Mouse (Mus musculus) intestine, postnatal 0 days (tissue): ENCODE results near the gene Igfbp6. TPM values are rescaled to one million over a fixed set of nuclear protein-coding genes. Genes with fewer than 3 reads are reported as not detected.

ENCODE experiments used
- ATAC-seq: fragments of 200-750 bp; cut with Nextera tagmentation; 2 replicates; pipeline ENCODE4 v1.8.0; 2017; ENCODE audit warnings: mild to moderate bottlenecking, moderate TSS enrichment, moderate library complexity
- H3K27ac ChIP-seq: fragments of 300-500 bp; sonication (generic); 2 replicates; pipeline ENCODE4 v1.5.1; 2014; ENCODE audit warnings: mild to moderate bottlenecking, low read depth, low read length, moderate library complexity
- H3K27me3 ChIP-seq: fragments of 300-500 bp; sonication (generic); replicated peaks from 2 replicates; pipeline ENCODE4 v1.6.1; 2014; ENCODE audit warnings: low read length, mixed read lengths; ENCODE audit not compliant: control insufficient read depth, insufficient read depth
- H3K36me3 ChIP-seq: fragments of 300-500 bp; sonication (generic); 2 replicates; pipeline ENCODE4 v1.6.1; 2014; ENCODE audit warnings: mild to moderate bottlenecking, moderate library complexity; ENCODE audit not compliant: control insufficient read depth, insufficient read depth
- H3K4me1 ChIP-seq: fragments of 300-500 bp; sonication (generic); replicated peaks from 2 replicates; pipeline ENCODE4 v1.6.1; 2014; ENCODE audit warnings: antibody characterized with exemption, low read length, mixed read lengths; ENCODE audit not compliant: control insufficient read depth, insufficient read depth
- H3K4me2 ChIP-seq: fragments of 300-500 bp; sonication (generic); replicated peaks from 2 replicates; pipeline ENCODE4 v1.6.1; 2014; ENCODE audit warnings: low read depth, mild to moderate bottlenecking, moderate library complexity
- H3K4me3 ChIP-seq: fragments of 300-500 bp; sonication (generic); 2 replicates; pipeline ENCODE4 v1.5.1; 2014; ENCODE audit warnings: low read depth, low read length
- H3K9ac ChIP-seq: fragments of 300-500 bp; sonication (generic); 2 replicates; pipeline ENCODE4 v1.6.1; 2014; ENCODE audit warnings: mild to moderate bottlenecking, low read depth, low read length
- H3K9me3 ChIP-seq: fragments of 300-500 bp; sonication (generic); 2 replicates; pipeline ENCODE4 v1.6.1; 2016; ENCODE audit warnings: mixed run types; ENCODE audit not compliant: control insufficient read depth
- CTCF ChIP-seq: sonication (generic); IDR thresholded peaks from 2 replicates; pipeline ENCODE4 v1.5.1; 2016; ENCODE audit warnings: low read depth, mild to moderate bottlenecking, control low read depth, antibody characterized with exemption, moderate library complexity
- WGBS: fragments of 180-500 bp; shearing (Covaris S2); extraction: QIAGEN DNeasy Blood & Tissue Kit; methylation state at CpG from one replicate; pipeline ENCODE4 v1.1.7; 2014; 5-methylcytosine and 5-hydroxymethylcytosine counted together
- polyA plus RNA-seq: library from polyadenylated mRNA; unstranded; fragments of >200 nt; fragmentation: Nextera tagmentation; extraction: Ambion mirVana; gene quantifications from 2 replicates; pipeline ENCODE4 v1.2.1, GENCODE M21; 2015

The Igfbp6 gene
- polyA plus RNA-seq, 1 experiment from 2014 or later, result 27.8 TPM

GRCm38 (mm10) chr15:102135522-102136128, 8.5 kb upstream of the Igfbp6 start:
- peak overlapping the region; percentile 86 for H3K4me2 ChIP-seq
- ATAC-seq, result peak; percentile 67
- H3K27me3 ChIP-seq, result no peaks in the 10 kb centered on the region
- H3K36me3 ChIP-seq, result peaks cover 24% of the 10 kb centered on the region
- no peak overlapping the region; the same call in 1 of the 2 replicates for H3K27ac ChIP-seq
- no peaks in the 10 kb centered on the region for H3K9me3 ChIP-seq
- TF ChIP-seq CTCF, result no peak
- 2% methylated on average over 30 of the region's 35 CpGs for WGBS
- H3K4me1 ChIP-seq, result no peaks in the 10 kb centered on the region
- peak overlapping the region; percentile 87 for H3K4me3 ChIP-seq
- peak overlapping the region; percentile 68 for H3K9ac ChIP-seq

- no peak within 1 kb of the TSS; the same call in 1 of the 2 replicates for H3K27ac ChIP-seq
- under 1% methylated on average over 50 of the region's 50 CpGs for WGBS
- no peak for TF ChIP-seq CTCF
These were observed 7.9 kb upstream of the Igfbp6 start, which contains the start of gene Spryd3 for GRCm38 (mm10) chr15:102136129-102136758. TSS of gene Spryd3 (minus strand) at chr15:102136234.

GRCm38 (mm10) chr15:102141120-102141519, 3.0 kb upstream of the Igfbp6 start:
- Histone ChIP-seq H3K9ac (no peak overlapping the region), H3K4me3 (no peak overlapping the region), H3K9me3 (no peaks in the 10 kb centered on the region), H3K4me1 (no peaks in the 10 kb centered on the region), H3K4me2 (no peak overlapping the region), H3K27me3 (0 out of 2 replicates have a peak, but pooled peaks cover 6% of the 10 kb centered on the region), H3K36me3 (no peaks in the 10 kb centered on the region; the same call in 1 of the 2 replicates), H3K27ac (no peak overlapping the region)
- ATAC-seq, result no peak
- WGBS, result 91% methylated on average over 5 of the region's 5 CpGs
- no peak for TF ChIP-seq CTCF

More at GRCm38 (mm10) chr15:102136129-102136758, 7.9 kb upstream of the Igfbp6 start, which contains the start of gene Spryd3:
- no peaks in the 10 kb centered on the region for H3K9me3 ChIP-seq
- no peaks in the 10 kb centered on the region for H3K4me1 ChIP-seq
- H3K9ac ChIP-seq, result peak within 1 kb of the TSS; percentile 68
- no peaks in the 10 kb centered on the region for H3K27me3 ChIP-seq
- H3K4me3 ChIP-seq, result peak within 1 kb of the TSS; percentile 87
- peaks cover 18% of the 10 kb centered on the region for H3K36me3 ChIP-seq
- peak within 1 kb of the TSS; percentile 86 for H3K4me2 ChIP-seq
- ATAC-seq, result peak; percentile 99

- H3K27me3 ChIP-seq, result 0 out of 2 replicates have a peak, but pooled peaks cover 6% of the 10 kb centered on the region
- no peak overlapping the region for H3K4me2 ChIP-seq
- TF ChIP-seq CTCF, result no peak
- no peak overlapping the region for H3K27ac ChIP-seq
- no peaks in the 10 kb centered on the region; the same call in 1 of the 2 replicates for H3K36me3 ChIP-seq
- no peak for ATAC-seq
- H3K4me1 ChIP-seq, result no peaks in the 10 kb centered on the region
- H3K4me3 ChIP-seq, result no peak overlapping the region
- 52% methylated on average over 23 of the region's 23 CpGs for WGBS
- no peaks in the 10 kb centered on the region for H3K9me3 ChIP-seq
- H3K9ac ChIP-seq, result no peak overlapping the region
These were observed 949 bp upstream of the Igfbp6 start for GRCm38 (mm10) chr15:102142914-102143912.

GRCm38 (mm10) chr15:102144726-102145125, 564 bp downstream of the Igfbp6 start:
- no peaks in the 10 kb centered on the region; the same call in 1 of the 2 replicates for H3K36me3 ChIP-seq
- H3K9ac ChIP-seq, result no peak overlapping the region
- H3K4me2 ChIP-seq, result peak overlapping the region; percentile 28
- no peak overlapping the region for H3K27ac ChIP-seq
- H3K9me3 ChIP-seq, result no peaks in the 10 kb centered on the region
- ATAC-seq, result no peak
- 26% methylated on average over 19 of the region's 19 CpGs for WGBS
- no peak overlapping the region for H3K4me3 ChIP-seq
- H3K27me3 ChIP-seq, result 0 out of 2 replicates have a peak, but pooled peaks cover 6% of the 10 kb centered on the region
- no peaks in the 10 kb centered on the region for H3K4me1 ChIP-seq
- TF ChIP-seq CTCF, result no peak
